Mouse (Mus musculus) MEL (cell line): ENCODE measurements around the gene D1Ertd622e. TPM values are rescaled to one million over a fixed set of nuclear protein-coding genes. Genes with fewer than 3 reads are reported as not detected.

Experiments used
- DNase-seq: peaks from one replicate; pipeline ENCODE4 v3.0.0; 2011; ENCODE audit warnings: low read depth, low spot score
- H3K27ac ChIP-seq: 2 replicates; pipeline ENCODE4 v1.5.1; 2012; ENCODE audit warnings: low read depth, mild to moderate bottlenecking, control low read depth, low read length, moderate library complexity; ENCODE audit not compliant: control insufficient read depth
- H3K27me3 ChIP-seq, 2 experiments: fragments of 150-350 bp in 1 of 2; sonication (generic) in 1 of 2; 2 replicates each; pipeline ENCODE4 v1.6.1; 2012; ENCODE audit warnings: low read length in 2 of 2, mild to moderate bottlenecking in 2 of 2, improper control_type of control experiment in 1 of 2, moderate library complexity in 1 of 2; ENCODE audit not compliant: insufficient read depth in 2 of 2, control insufficient read depth in 1 of 2
- H3K36me3 ChIP-seq, 2 experiments: 2 replicates each; pipeline ENCODE4 v1.6.1; 2012 to 2014; ENCODE audit warnings: low read length in 2 of 2, improper control_type of control experiment in 1 of 2, inconsistent platforms in 1 of 2, mild to moderate bottlenecking in 1 of 2; ENCODE audit not compliant: insufficient read depth in 2 of 2, control insufficient read depth in 1 of 2
- H3K4me1 ChIP-seq, 2 experiments: fragments of 150-350 bp in 1 of 2; sonication (generic) in 1 of 2; 2 replicates each; pipeline ENCODE4 v1.6.1; 2012; ENCODE audit warnings: low read length in 2 of 2, improper control_type of control experiment in 1 of 2, mild to moderate bottlenecking in 1 of 2; ENCODE audit not compliant: insufficient read depth in 2 of 2, control insufficient read depth in 1 of 2
- H3K4me3 ChIP-seq, 2 experiments: fragments of 150-350 bp in 1 of 2; sonication (generic) in 1 of 2; 2 replicates each; pipeline ENCODE4 v1.5.1; 2012; ENCODE audit warnings: low read depth in 2 of 2, low read length in 2 of 2, mild to moderate bottlenecking in 2 of 2, moderate library complexity in 2 of 2, control low read depth in 1 of 2, improper control_type of control experiment in 1 of 2; ENCODE audit not compliant: control insufficient read depth in 1 of 2, insufficient read depth in 1 of 2
- H3K79me2 ChIP-seq: 2 replicates; pipeline ENCODE4 v1.6.1; 2012; ENCODE audit warnings: mild to moderate bottlenecking, low read length, moderate library complexity; ENCODE audit not compliant: control insufficient read depth, poor library complexity, insufficient read depth
- H3K9ac ChIP-seq: 2 replicates; pipeline ENCODE4 v1.6.1; 2012; ENCODE audit warnings: low read depth, mild to moderate bottlenecking, control low read depth, low read length, moderate library complexity; ENCODE audit not compliant: control insufficient read depth, poor library complexity, severe bottlenecking
- H3K9me3 ChIP-seq: fragments of 150-350 bp; sonication (generic); replicated peaks from 2 replicates; pipeline ENCODE4 v1.6.1; 2012; ENCODE audit warnings: mild to moderate bottlenecking, low read length, improper control_type of control experiment, moderate library complexity; ENCODE audit not compliant: insufficient read depth
- BHLHE40 ChIP-seq: IDR thresholded peaks from 2 replicates; pipeline ENCODE4 v1.6.1; 2012; ENCODE audit warnings: low read depth, mild to moderate bottlenecking, inconsistent platforms, low read length, improper control_type of control experiment, borderline replicate concordance
- CHD2 ChIP-seq: IDR thresholded peaks from 2 replicates; pipeline ENCODE4 v1.6.1; 2011; ENCODE audit warnings: low read length, improper control_type of control experiment
- CTCF ChIP-seq, 3 experiments: IDR thresholded peaks in 2 of 3; conservative IDR thresholded peaks in 1 of 3; 2 replicates each; pipeline ENCODE4 v1.5.1; 2011 to 2012; ENCODE audit warnings: low read length in 3 of 3, low read depth in 2 of 3, mild to moderate bottlenecking in 2 of 3, improper control_type of control experiment in 1 of 3, inconsistent platforms in 1 of 3, mixed read lengths in 1 of 3, moderate library complexity in 1 of 3; ENCODE audit not compliant: control insufficient read depth in 1 of 3, insufficient read depth in 1 of 3, poor library complexity in 1 of 3, severe bottlenecking in 1 of 3
- ETS1 ChIP-seq: IDR thresholded peaks from 2 replicates; pipeline ENCODE4 v1.6.1; 2012; ENCODE audit warnings: low read depth, mild to moderate bottlenecking, inconsistent platforms, low read length, improper control_type of control experiment, moderate library complexity
- GABPA ChIP-seq: IDR thresholded peaks from 2 replicates; pipeline ENCODE4 v1.6.1; 2012; ENCODE audit warnings: low read depth, mild to moderate bottlenecking, inconsistent platforms, low read length, improper control_type of control experiment, moderate library complexity
- JUND ChIP-seq: IDR thresholded peaks from 2 replicates; pipeline ENCODE4 v1.6.1; 2011; ENCODE audit warnings: low read depth, mild to moderate bottlenecking, improper control_type of control experiment, low read length
- MAZ ChIP-seq: IDR thresholded peaks from 2 replicates; pipeline ENCODE4 v1.6.1; 2012; ENCODE audit warnings: low read depth, mild to moderate bottlenecking, inconsistent platforms, low read length, improper control_type of control experiment
- MYC ChIP-seq: IDR thresholded peaks from 2 replicates; pipeline ENCODE4 v1.6.1; 2011; ENCODE audit warnings: low read depth, mild to moderate bottlenecking, low read length, improper control_type of control experiment, moderate library complexity
- NELFE ChIP-seq: IDR thresholded peaks from 2 replicates; pipeline ENCODE4 v1.6.1; 2011; ENCODE audit warnings: low read depth, low read length, improper control_type of control experiment
- NRF1 ChIP-seq: IDR thresholded peaks from 2 replicates; pipeline ENCODE4 v1.6.1; 2014; ENCODE audit warnings: low read depth, mild to moderate bottlenecking, inconsistent platforms, low read length, improper control_type of control experiment, moderate library complexity; ENCODE audit not compliant: poor library complexity, insufficient read depth, severe bottlenecking
- POLR2A ChIP-seq, 2 experiments: IDR thresholded peaks; 2 replicates each; pipeline ENCODE4 v1.6.1; 2011 to 2012; ENCODE audit warnings: low read length in 2 of 2, mild to moderate bottlenecking in 2 of 2, control low read depth in 1 of 2, improper control_type of control experiment in 1 of 2, low read depth in 1 of 2, moderate library complexity in 1 of 2; ENCODE audit not compliant: control insufficient read depth in 1 of 2, insufficient read depth in 1 of 2, poor library complexity in 1 of 2
- POLR2AphosphoS5 ChIP-seq: IDR thresholded peaks from 2 replicates; pipeline ENCODE4 v1.6.1; 2012; ENCODE audit warnings: low read depth, borderline replicate concordance, mild to moderate bottlenecking, inconsistent platforms, low read length, moderate library complexity, mixed read lengths
- RCOR1 ChIP-seq: IDR thresholded peaks from 2 replicates; pipeline ENCODE4 v1.6.1; 2012; ENCODE audit warnings: low read depth, mild to moderate bottlenecking, inconsistent platforms, low read length, improper control_type of control experiment
- SIN3A ChIP-seq: IDR thresholded peaks from 2 replicates; pipeline ENCODE4 v1.6.1; 2012; ENCODE audit warnings: low read length, improper control_type of control experiment, inconsistent platforms
- SMC3 ChIP-seq: IDR thresholded peaks from 2 replicates; pipeline ENCODE4 v1.6.1; 2011; ENCODE audit warnings: low read depth, low read length, improper control_type of control experiment
- TAL1 ChIP-seq: IDR thresholded peaks from 2 replicates; pipeline ENCODE4 v1.6.1; 2012; ENCODE audit warnings: mild to moderate bottlenecking, inconsistent platforms, low read length, moderate library complexity, mixed read lengths
- UBTF ChIP-seq: IDR thresholded peaks from 2 replicates; pipeline ENCODE4 v1.6.1; 2012; ENCODE audit warnings: low read depth, mild to moderate bottlenecking, inconsistent platforms, low read length, improper control_type of control experiment, moderate library complexity, borderline replicate concordance; ENCODE audit not compliant: insufficient read depth
- USF1 ChIP-seq: IDR thresholded peaks from 2 replicates; pipeline ENCODE4 v1.6.1; 2014; ENCODE audit warnings: low read depth, mild to moderate bottlenecking, inconsistent platforms, low read length, improper control_type of control experiment, moderate library complexity
- ZMIZ1 ChIP-seq: IDR thresholded peaks from 2 replicates; pipeline ENCODE4 v1.6.1; 2012; ENCODE audit warnings: low read depth, mild to moderate bottlenecking, inconsistent platforms, low read length, improper control_type of control experiment, moderate library complexity
- polyA plus RNA-seq, 2 experiments: library from polyadenylated mRNA; stranded (reverse) in 1 of 2; unstranded in 1 of 2; fragments of >175 nt in 1 of 2; fragments of >200 nt in 1 of 2; gene quantifications; 2 replicates each; pipeline versions ENCODE4 v1.2.1 to v1.2.4; 2012; ENCODE audit warnings: low replicate concordance in 2 of 2, low read depth in 1 of 2; ENCODE audit not compliant: insufficient read length in 2 of 2, insufficient read depth in 1 of 2, missing spikeins in 1 of 2
- total RNA-seq: library from RNA; depleted of rRNA; stranded (reverse); fragments of 300-350 nt; gene quantifications from 2 replicates; pipeline ENCODE4 v1.2.3, GENCODE M21; 2012

D1Ertd622e gene
- total and polyA plus RNA-seq, 3 experiments = 26.8 to 53.9 (median 46.5) TPM

DNA sequence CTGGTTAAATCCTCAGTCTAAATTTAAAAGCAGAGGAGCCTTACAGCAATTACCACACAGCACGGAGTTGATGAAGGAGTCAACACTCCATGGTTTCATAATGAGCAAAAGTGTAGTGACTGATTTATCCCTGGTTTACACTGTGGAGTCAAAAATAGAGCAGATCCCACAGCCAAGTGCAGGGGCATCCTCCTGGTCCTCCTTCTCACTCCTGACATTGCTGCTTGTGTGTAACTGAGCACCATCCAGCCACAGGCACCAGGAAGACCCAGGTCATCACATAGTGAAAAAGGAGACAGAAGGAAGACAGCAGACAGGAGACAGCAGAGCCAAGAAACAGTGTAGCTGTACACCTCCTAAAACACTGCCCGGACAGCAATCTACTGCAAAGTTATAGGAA is 4.1 kb downstream of the D1Ertd622e start:
- TF ChIP-seq USF1 = no peak
- peaks cover 5 to 29% of the 10 kb centered on the region in 2 experiments for H3K36me3 ChIP-seq
- peaks cover 9 to 16% of the 10 kb centered on the region in 2 experiments for H3K4me1 ChIP-seq
- H3K27ac ChIP-seq = no peak overlapping the region
- no peak overlapping the region for H3K4me3 ChIP-seq
- H3K27me3 ChIP-seq = no peaks in the 10 kb centered on the region
- no peak overlapping the region for H3K9ac ChIP-seq
- peaks cover 61% of the 10 kb centered on the region for H3K79me2 ChIP-seq
- no peaks in the 10 kb centered on the region for H3K9me3 ChIP-seq
- no peak for DNase-seq

GRCm38 (mm10) chr1:97657201-97657600 is 4.7 kb downstream of the D1Ertd622e start:
- H3K27ac ChIP-seq = no peak overlapping the region
- DNase-seq = no peak
- peaks cover 4 to 12% of the 10 kb centered on the region in 2 experiments; a peak in 3 of 4 replicates for H3K4me1 ChIP-seq
- no peak overlapping the region for H3K9ac ChIP-seq
- TF ChIP-seq NELFE = no peak
- no peak for TF ChIP-seq CHD2
- no peak for TF ChIP-seq RCOR1
- no peak for TF ChIP-seq SMC3
- TF ChIP-seq MAZ = no peak
- no peak for TF ChIP-seq BHLHE40
- no peak for TF ChIP-seq ETS1
- no peak for TF ChIP-seq GABPA
- no peak for TF ChIP-seq CTCF (IDR thresholded peaks at IDR 0.05 in 2 of 3, conservative IDR thresholded peaks at IDR 0.05 in 1 of 3; ENCODE audit: control insufficient read depth in 1 of 3, insufficient read depth in 1 of 3, low read depth in 2 of 3, low read length in 3 of 3, poor library complexity in 1 of 3, severe bottlenecking in 1 of 3)
- TF ChIP-seq SIN3A = no peak
- no peak for TF ChIP-seq TAL1
- no peak for TF ChIP-seq ZMIZ1
- no peak for TF ChIP-seq POLR2A (IDR thresholded peaks at IDR 0.05; ENCODE audit: control insufficient read depth in 1 of 2, insufficient read depth in 1 of 2, low read depth in 1 of 2, low read length in 2 of 2, poor library complexity in 1 of 2)
- no peak for TF ChIP-seq NRF1
- TF ChIP-seq UBTF = no peak
- TF ChIP-seq POLR2AphosphoS5 = no peak
- no peak for TF ChIP-seq MYC
- TF ChIP-seq JUND = no peak
- TF ChIP-seq, all 39 proteins: peak for 0
- H3K4me3 ChIP-seq = no peak overlapping the region
- no peaks in the 10 kb centered on the region for H3K9me3 ChIP-seq
- H3K36me3 ChIP-seq = peaks cover 5 to 25% of the 10 kb centered on the region in 2 experiments
- peaks cover 64% of the 10 kb centered on the region for H3K79me2 ChIP-seq
- H3K27me3 ChIP-seq = no peaks in the 10 kb centered on the region
